Mouse (Mus musculus) thymus, adult 2 months (tissue): Measurements from ENCODE around the gene Cox17. TPM values are rescaled to one million over a fixed set of nuclear protein-coding genes. Genes with fewer than 3 reads are reported as not detected.

Experiments
- DNase-seq: peaks from one replicate; pipeline ENCODE4 v3.0.0; 2021
- H3K27ac ChIP-seq: fragments of 200-500 bp; 2 replicates; pipeline ENCODE4 v1.5.1; 2012; ENCODE audit warnings: low read length, control low read depth; ENCODE audit not compliant: control insufficient read depth, insufficient read depth
- H3K27me3 ChIP-seq: fragments of 200-500 bp; 2 replicates; pipeline ENCODE4 v1.6.1; 2012; ENCODE audit warnings: mild to moderate bottlenecking, low read length, moderate library complexity, mixed read lengths; ENCODE audit not compliant: control insufficient read depth, insufficient read depth
- H3K36me3 ChIP-seq: fragments of 200-500 bp; 2 replicates; pipeline ENCODE4 v1.6.1; 2012; ENCODE audit warnings: mild to moderate bottlenecking, low read length, moderate library complexity; ENCODE audit not compliant: control insufficient read depth, insufficient read depth
- H3K4me1 ChIP-seq: fragments of 200-500 bp; replicated peaks from 2 replicates; pipeline ENCODE4 v1.6.1; 2012; ENCODE audit warnings: low read length; ENCODE audit not compliant: control insufficient read depth, insufficient read depth
- H3K4me3 ChIP-seq: fragments of 200-500 bp; 2 replicates; pipeline ENCODE4 v1.5.1; 2012; ENCODE audit warnings: mild to moderate bottlenecking, low read length, control low read depth, moderate library complexity; ENCODE audit not compliant: control insufficient read depth, insufficient read depth
- CTCF ChIP-seq: fragments of 200-500 bp; IDR thresholded peaks from 2 replicates; pipeline ENCODE4 v1.5.1; 2012; ENCODE audit warnings: mild to moderate bottlenecking, control low read depth, low read length, moderate library complexity, borderline replicate concordance; ENCODE audit not compliant: control insufficient read depth, poor library complexity, insufficient read depth; ENCODE audit errors: extremely low read depth
- POLR2A ChIP-seq: fragments of 200-500 bp; IDR thresholded peaks from 2 replicates; pipeline ENCODE4 v1.6.1; 2012; ENCODE audit warnings: mild to moderate bottlenecking, low read length, control low read depth, moderate library complexity; ENCODE audit not compliant: control insufficient read depth, poor library complexity, insufficient read depth; ENCODE audit errors: extremely low read depth
- WGBS: fragments of 180-500 bp; shearing (Covaris S2); methylation state at CpG from one replicate; pipeline ENCODE4 v1.1.7; 2018; 5-methylcytosine and 5-hydroxymethylcytosine counted together
- polyA plus RNA-seq: library from polyadenylated mRNA; depleted of rRNA; stranded (reverse); fragments of >200 nt; gene quantifications from 2 replicates; pipeline ENCODE4 v1.2.3, GENCODE M21; 2012

Gene Cox17
- polyA plus RNA-seq, 1 experiment = 68.7 TPM

DNA sequence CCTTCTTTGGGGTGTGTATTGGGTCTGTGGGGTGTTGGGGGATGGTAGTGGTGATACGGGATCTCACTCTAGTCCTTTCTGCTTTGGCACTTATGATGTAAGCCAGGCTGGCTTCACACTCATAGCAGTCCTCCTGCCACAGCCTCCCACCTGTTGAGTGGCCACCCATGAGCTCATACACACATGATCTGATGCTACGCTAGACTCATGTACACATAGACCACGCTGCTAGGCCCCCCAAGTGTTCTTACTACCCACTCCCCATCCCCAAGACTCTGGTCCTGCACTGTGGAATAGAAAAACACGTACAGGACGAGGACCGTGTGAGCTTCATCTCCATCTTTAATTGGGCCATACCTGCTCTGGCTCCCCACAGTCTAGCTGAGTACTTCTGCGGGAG lies 22.2 kb downstream of the Cox17 start:
- no peaks in the 10 kb centered on the region for H3K27me3 ChIP-seq
- no peak overlapping the region for H3K4me3 ChIP-seq
- TF ChIP-seq POLR2A (no peak), CTCF (no peak)
- H3K27ac ChIP-seq = no peak overlapping the region
- 0 out of 2 replicates have a peak, but pooled peaks cover 3% of the 10 kb centered on the region for H3K4me1 ChIP-seq
- WGBS = 92% methylated on average over 7 of the region's 7 CpGs
- DNase-seq = no peak
- no peaks in the 10 kb centered on the region for H3K36me3 ChIP-seq

- no peak for TF ChIP-seq CTCF
- TF ChIP-seq POLR2A = no peak
- H3K27ac ChIP-seq = no peak overlapping the region
- no peak overlapping the region for H3K4me3 ChIP-seq
- no peak for DNase-seq
- 96% methylated on average over 8 of the region's 8 CpGs for WGBS
- 0 out of 2 replicates have a peak, but pooled peaks cover 3% of the 10 kb centered on the region for H3K4me1 ChIP-seq
- H3K27me3 ChIP-seq = no peaks in the 10 kb centered on the region
- no peaks in the 10 kb centered on the region for H3K36me3 ChIP-seq
Observed at GRCm38 (mm10) chr16:38369431-38369830, 22.6 kb downstream of the Cox17 start.

DNA sequence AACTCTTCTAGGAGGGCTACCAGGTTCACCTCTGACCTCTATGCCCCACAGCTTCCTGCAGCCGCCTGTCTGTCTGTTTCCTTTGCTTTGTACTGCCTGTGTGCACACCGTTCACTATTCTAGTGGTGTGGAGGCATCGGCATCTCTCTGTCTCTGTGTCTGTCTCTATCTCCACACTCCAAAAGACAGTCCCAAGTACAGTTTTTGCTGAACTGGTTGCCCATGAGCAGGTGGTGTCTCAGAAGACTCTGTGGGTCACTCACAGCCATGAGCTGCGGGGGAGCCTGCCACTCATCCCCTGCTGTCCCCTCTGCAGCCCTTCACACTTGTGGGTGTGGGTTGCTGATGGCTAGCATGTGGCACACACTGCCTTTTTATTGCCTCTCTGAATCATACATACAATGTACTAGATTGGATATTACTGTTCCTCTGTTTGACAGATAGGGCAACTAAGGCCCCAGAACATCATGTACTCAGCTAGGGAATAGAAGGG lies 23.2 kb downstream of the Cox17 start:
- H3K4me1 ChIP-seq = 0 out of 2 replicates have a peak, but pooled peaks cover 3% of the 10 kb centered on the region
- H3K27ac ChIP-seq = no peak overlapping the region
- H3K36me3 ChIP-seq = no peaks in the 10 kb centered on the region

GRCm38 (mm10) chr16:38370633-38371374 lies 24.0 kb downstream of the Cox17 start:
- DNase-seq = no peak
- Histone ChIP-seq H3K4me3 (no peak overlapping the region), H3K27me3 (no peaks in the 10 kb centered on the region), H3K36me3 (no peaks in the 10 kb centered on the region), H3K27ac (no peak overlapping the region), H3K4me1 (0 out of 2 replicates have a peak, but pooled peaks cover 3% of the 10 kb centered on the region)
- TF ChIP-seq CTCF (no peak), POLR2A (no peak)
- WGBS = 96% methylated on average over 8 of the region's 8 CpGs

More for the DNA sequence above, 23.2 kb downstream of the Cox17 start:
- no peaks in the 10 kb centered on the region for H3K27me3 ChIP-seq
- 77% methylated on average over 4 of the region's 4 CpGs for WGBS
- no peak overlapping the region for H3K4me3 ChIP-seq
- no peak for DNase-seq
- TF ChIP-seq POLR2A = no peak
- TF ChIP-seq CTCF = no peak

GRCm38 (mm10) chr16:38371705-38372296 lies 25.0 kb downstream of the Cox17 start:
- peaks cover 8% of the 10 kb centered on the region for H3K4me1 ChIP-seq
- no peaks in the 10 kb centered on the region for H3K36me3 ChIP-seq
- 94% methylated on average over 15 of the region's 15 CpGs for WGBS
- no peak for TF ChIP-seq POLR2A
- TF ChIP-seq CTCF = no peak
- H3K4me3 ChIP-seq = no peak overlapping the region
- no peak overlapping the region for H3K27ac ChIP-seq
- DNase-seq = no peak
- H3K27me3 ChIP-seq = no peaks in the 10 kb centered on the region

DNA sequence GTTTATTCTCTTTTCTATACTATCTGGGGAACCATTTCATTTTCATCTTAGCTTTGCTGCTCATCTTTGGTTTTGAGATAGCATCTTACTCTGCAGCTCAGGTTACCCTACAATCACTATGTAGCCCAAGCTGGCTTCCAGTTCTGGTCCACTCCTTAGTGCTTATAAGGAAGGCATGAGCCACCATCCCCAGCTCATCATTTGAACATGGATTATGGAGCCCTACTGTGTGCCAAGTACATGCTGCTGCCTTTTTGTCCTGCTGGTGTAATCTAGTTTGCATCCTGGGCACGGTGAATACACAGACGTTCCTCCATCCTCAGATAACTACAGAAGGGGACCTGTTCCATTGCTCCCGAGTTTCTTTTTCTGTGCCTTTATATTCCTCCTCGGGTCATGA lies 26.1 kb downstream of the Cox17 start:
- 94% methylated on average over 4 of the region's 4 CpGs for WGBS
- TF ChIP-seq POLR2A = no peak
- TF ChIP-seq CTCF = no peak
- no peaks in the 10 kb centered on the region for H3K36me3 ChIP-seq
- no peaks in the 10 kb centered on the region for H3K27me3 ChIP-seq
- DNase-seq = no peak
- H3K4me3 ChIP-seq = no peak overlapping the region
- H3K4me1 ChIP-seq = peaks cover 12% of the 10 kb centered on the region
- no peak overlapping the region for H3K27ac ChIP-seq

DNA sequence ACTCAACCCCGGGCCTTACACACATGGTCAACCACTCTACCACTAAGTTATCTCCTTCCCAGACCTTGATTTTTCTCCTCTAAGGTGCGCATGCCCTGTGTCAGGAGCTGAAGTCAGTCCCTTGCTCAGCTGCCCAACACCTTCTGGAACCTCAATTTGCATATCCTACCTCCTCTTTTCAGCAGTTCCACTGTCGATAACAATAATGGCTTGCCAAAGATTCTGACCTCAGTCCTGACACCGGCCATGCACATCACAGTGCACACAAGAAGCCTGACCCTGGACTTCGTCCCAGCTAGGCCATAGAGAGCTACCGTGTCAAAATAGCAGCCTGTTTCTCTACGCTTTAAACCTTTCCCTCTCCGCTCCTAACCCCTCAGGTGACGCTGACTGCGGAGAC lies 26.6 kb downstream of the Cox17 start:
- Histone ChIP-seq H3K4me3 (no peak overlapping the region), H3K27me3 (no peaks in the 10 kb centered on the region), H3K4me1 (peaks cover 12% of the 10 kb centered on the region), H3K36me3 (no peaks in the 10 kb centered on the region), H3K27ac (no peak overlapping the region)
- DNase-seq = no peak
- WGBS = 92% methylated on average over 10 of the region's 10 CpGs
- TF ChIP-seq POLR2A = no peak
- TF ChIP-seq CTCF = no peak
